Comparison of ENCODE assay signal across 34 mouse cellular contexts in the genomic region with DNA sequence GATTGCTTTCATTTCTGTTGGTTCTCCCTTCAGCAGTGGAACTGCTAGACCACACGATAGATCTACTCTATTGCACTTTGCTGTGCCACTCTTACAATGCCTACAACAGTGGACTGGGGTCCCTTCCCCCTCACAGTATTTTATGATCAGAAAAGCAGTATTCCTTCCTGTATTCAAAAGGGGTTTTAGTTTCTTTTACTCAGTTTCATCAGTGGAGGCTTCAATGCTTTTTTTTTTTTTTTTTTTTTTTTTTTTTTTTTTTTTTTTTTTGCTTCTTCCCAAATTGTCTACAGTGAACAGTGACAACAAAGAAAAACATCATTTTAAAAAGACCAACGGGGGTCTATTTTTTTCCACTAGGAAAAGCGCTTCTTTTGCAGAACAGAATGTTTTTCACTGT.
"Had no signal": no experiment of that assay in that cellular context is flagged by ENCODE, and none has a peak within 500 bp of the region (broad histone marks: within the 10 kb centered on the region; RNA-seq: fewer than 3 reads in every experiment).

No protein-coding gene starts in this region.

- H3K4me3 ChIP-seq: heart, embryonic 12.5 days; heart, embryonic 13.5 days; heart, embryonic 15.5 days; hindbrain, embryonic 10.5 days; hindbrain, embryonic 12.5 days; hindbrain, embryonic 13.5 days; hindbrain, embryonic 15.5 days; intestine, embryonic 15.5 days; kidney, embryonic 15.5 days; layer of hippocampus, adult 2 months; left cerebral cortex, adult 2 months had no signal

- H3K9ac ChIP-seq: heart, embryonic 12.5 days; heart, embryonic 13.5 days; heart, embryonic 15.5 days; hindbrain, embryonic 12.5 days; hindbrain, embryonic 13.5 days; hindbrain, embryonic 14.5 days; hindbrain, embryonic 15.5 days; intestine, embryonic 15.5 days; kidney, embryonic 15.5 days had no signal

- ATAC-seq: hindbrain, embryonic 16.5 days; hindbrain, postnatal 0 days; inflammation-experienced regulatory T-cells, adult 6 months; intestine, embryonic 15.5 days; intestine, embryonic 16.5 days; intestine, postnatal 0 days had no signal

- H3K4me1 ChIP-seq: heart, embryonic 12.5 days; heart, embryonic 13.5 days; heart, embryonic 15.5 days; hindbrain, embryonic 10.5 days; hindbrain, embryonic 12.5 days; hindbrain, embryonic 13.5 days; hindbrain, embryonic 15.5 days; intestine, embryonic 15.5 days; kidney, embryonic 15.5 days had no signal

- DNase-seq: heart, postnatal 10 days; heart, postnatal 14 days; heart, postnatal 36 days; heart, postnatal 4 days; kidney, adult 11 months; kidney, adult 18-20 months; kidney, adult 2 months; kidney, adult 8-10 months; kidney, adult 9 months; kidney, postnatal 10 days; kidney, postnatal 14 days; kidney, postnatal 25 days; kidney, postnatal 36 days; kidney, postnatal 4 days; layer of hippocampus, adult 9-11 months; layer of hippocampus, postnatal 36 days had no signal

- H3K27ac ChIP-seq: heart, embryonic 13.5 days; heart, embryonic 15.5 days; hindbrain, embryonic 10.5 days; hindbrain, embryonic 12.5 days; hindbrain, embryonic 13.5 days; hindbrain, embryonic 14.5 days; hindbrain, embryonic 15.5 days; hindbrain, postnatal 0 days; intestine, embryonic 15.5 days; kidney, embryonic 15.5 days; kidney, postnatal 0 days; layer of hippocampus, adult 2 months; left cerebral cortex, adult 2 months had no signal

- H3K9me3 ChIP-seq: heart, embryonic 12.5 days; heart, embryonic 13.5 days; heart, embryonic 15.5 days; hindbrain, embryonic 10.5 days; hindbrain, embryonic 12.5 days; hindbrain, embryonic 13.5 days; hindbrain, embryonic 15.5 days; intestine, embryonic 15.5 days; kidney, embryonic 15.5 days had no signal

- H3K4me2 ChIP-seq: heart, embryonic 12.5 days; heart, embryonic 13.5 days; heart, embryonic 15.5 days; hindbrain, embryonic 12.5 days; hindbrain, embryonic 13.5 days; hindbrain, embryonic 14.5 days; hindbrain, embryonic 15.5 days; intestine, embryonic 15.5 days; kidney, embryonic 15.5 days had no signal

- H3K36me3 ChIP-seq: heart, embryonic 12.5 days; heart, embryonic 13.5 days; heart, embryonic 15.5 days; hindbrain, embryonic 10.5 days; hindbrain, embryonic 12.5 days; hindbrain, embryonic 13.5 days; hindbrain, embryonic 15.5 days; intestine, embryonic 15.5 days; kidney, embryonic 15.5 days had no signal

- H3K27me3 ChIP-seq: heart, embryonic 12.5 days; heart, embryonic 13.5 days; heart, embryonic 15.5 days; hindbrain, embryonic 12.5 days; hindbrain, embryonic 13.5 days; hindbrain, embryonic 15.5 days; intestine, embryonic 15.5 days had no signal
